Mouse (Mus musculus) neutrophil, adult 5-6 weeks (primary cell): ENCODE data around the gene Gpd2. TPM values are rescaled to one million over a fixed set of nuclear protein-coding genes. Genes with fewer than 3 reads are reported as not detected.

Experiments used
- total RNA-seq: library from RNA; stranded (forward); fragments of 200-1000 nt; gene quantifications from 2 replicates; pipeline ENCODE4 v1.2.3, GENCODE M21; 2017

The Gpd2 gene
- total RNA-seq, 1 experiment from 2014 or later: 42.2 TPM

Other genes starting within 250 kb of the Gpd2 start
- 0.37 TPM in 1 of 2 replicates, not detected in the other for gene Nr4a2, start 113.6 kb upstream of the Gpd2 start, total RNA-seq